Mouse (Mus musculus) limb, embryonic 14.5 days (tissue): ENCODE data around the gene Pole. TPM values are rescaled to one million over a fixed set of nuclear protein-coding genes. Genes with fewer than 3 reads are reported as not detected.
A peak's percentile ranks its signal among the peaks of the same experiment; 100 is the strongest.

Source experiments
- ATAC-seq: fragments of 200-750 bp; cut with Nextera tagmentation; 2 replicates; pipeline ENCODE4 v1.8.0; 2017; ENCODE audit warnings: low read depth, moderate number of reproducible peaks, moderate TSS enrichment; ENCODE audit not compliant: low FRiP score
- DNase-seq: peaks from one replicate; pipeline ENCODE4 v3.0.0-alpha.2; 2015; ENCODE audit warnings: low spot score
- H3K27ac ChIP-seq: fragments of 300-500 bp; sonication (generic); replicated peaks from 2 replicates; pipeline ENCODE4 v1.5.1; 2014; ENCODE audit warnings: low read depth, mild to moderate bottlenecking, low read length, moderate library complexity, mixed read lengths
- H3K27me3 ChIP-seq: fragments of 300-500 bp; sonication (generic); 2 replicates; pipeline ENCODE4 v1.6.1; 2014; ENCODE audit warnings: low read length, mixed read lengths; ENCODE audit not compliant: control insufficient read depth, insufficient read depth
- H3K36me3 ChIP-seq: fragments of 300-500 bp; sonication (generic); 2 replicates; pipeline ENCODE4 v1.6.1; 2014; ENCODE audit warnings: mild to moderate bottlenecking, low read length, moderate library complexity, mixed read lengths; ENCODE audit not compliant: control insufficient read depth, insufficient read depth
- H3K4me1 ChIP-seq: fragments of 300-500 bp; sonication (generic); 2 replicates; pipeline ENCODE4 v1.6.1; 2014; ENCODE audit warnings: antibody characterized with exemption, low read length, mixed read lengths; ENCODE audit not compliant: control insufficient read depth, insufficient read depth
- H3K4me2 ChIP-seq: fragments of 300-500 bp; sonication (generic); replicated peaks from 2 replicates; pipeline ENCODE4 v1.6.1; 2014; ENCODE audit warnings: low read depth, mild to moderate bottlenecking, low read length, moderate library complexity; ENCODE audit not compliant: severe bottlenecking
- H3K4me3 ChIP-seq: fragments of 300-500 bp; sonication (generic); replicated peaks from 2 replicates; pipeline ENCODE4 v1.5.1; 2014; ENCODE audit warnings: low read length
- H3K9ac ChIP-seq: fragments of 300-500 bp; sonication (generic); 2 replicates; pipeline ENCODE4 v1.6.1; 2014; ENCODE audit warnings: mild to moderate bottlenecking, low read depth, low read length, moderate library complexity; ENCODE audit not compliant: severe bottlenecking
- H3K9me3 ChIP-seq: fragments of 300-500 bp; sonication (generic); 2 replicates; pipeline ENCODE4 v1.6.1; 2016; ENCODE audit warnings: low read length; ENCODE audit not compliant: control insufficient read depth
- POLR2A ChIP-seq: fragments of 200-500 bp; IDR thresholded peaks from 2 replicates; pipeline ENCODE4 v1.8.0; 2012; ENCODE audit warnings: inconsistent platforms, mild to moderate bottlenecking, moderate library complexity, borderline replicate concordance; ENCODE audit not compliant: insufficient read depth, insufficient read length; ENCODE audit errors: extremely low read depth
- WGBS: fragments of 180-500 bp; shearing (Covaris S2); extraction: QIAGEN DNeasy Blood & Tissue Kit; methylation state at CpG from one replicate; pipeline ENCODE4 v1.1.7; 2014; 5-methylcytosine and 5-hydroxymethylcytosine counted together
- polyA plus RNA-seq, 2 experiments: library from polyadenylated mRNA; depleted of rRNA in 1 of 2; stranded (reverse) in 1 of 2; unstranded in 1 of 2; fragments of >200 nt; fragmentation: Nextera tagmentation in 1 of 2; extraction: Ambion mirVana in 1 of 2; gene quantifications; 2 replicates each; pipeline versions ENCODE4 v1.2.1 to v1.2.3; 2012 to 2014

Pole gene
- polyA plus RNA-seq, 2 experiments: 24.3 to 34.1 TPM

DNA sequence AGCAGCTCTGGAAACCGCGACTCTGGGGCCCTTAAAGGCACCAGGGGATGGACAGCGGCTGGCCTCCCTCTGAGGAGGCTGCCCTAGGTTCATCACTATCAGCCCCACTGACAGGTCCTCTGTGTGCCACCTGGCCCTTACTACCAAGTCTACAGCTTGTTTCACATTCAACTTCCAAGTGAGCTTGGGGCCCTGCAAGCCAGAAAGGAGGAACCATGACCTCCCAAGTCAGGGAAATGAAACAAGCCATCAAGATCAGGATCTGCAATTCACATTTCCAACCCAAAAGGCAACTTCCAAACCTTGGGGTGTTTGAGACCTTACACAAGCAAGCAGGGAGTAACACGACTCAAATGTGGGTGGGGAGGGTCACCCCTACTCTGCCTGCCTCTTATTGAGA is 99.2 kb downstream of the Pole start:
- WGBS: 69% methylated on average over 4 of the region's 4 CpGs
- H3K9ac ChIP-seq: no peak overlapping the region
- H3K36me3 ChIP-seq: peaks cover 4% of the 10 kb centered on the region; the same call in 1 of the 2 replicates
- H3K4me3 ChIP-seq: peak overlapping the region; percentile 75; the same call in 1 of the 2 replicates
- no peaks in the 10 kb centered on the region for H3K9me3 ChIP-seq
- H3K4me2 ChIP-seq: peak overlapping the region; percentile 66
- ATAC-seq (no peak), DNase-seq (no peak)
- no peaks in the 10 kb centered on the region for H3K27me3 ChIP-seq
- peaks cover 16% of the 10 kb centered on the region for H3K4me1 ChIP-seq
- no peak overlapping the region for H3K27ac ChIP-seq
- TF ChIP-seq POLR2A: no peak

DNA sequence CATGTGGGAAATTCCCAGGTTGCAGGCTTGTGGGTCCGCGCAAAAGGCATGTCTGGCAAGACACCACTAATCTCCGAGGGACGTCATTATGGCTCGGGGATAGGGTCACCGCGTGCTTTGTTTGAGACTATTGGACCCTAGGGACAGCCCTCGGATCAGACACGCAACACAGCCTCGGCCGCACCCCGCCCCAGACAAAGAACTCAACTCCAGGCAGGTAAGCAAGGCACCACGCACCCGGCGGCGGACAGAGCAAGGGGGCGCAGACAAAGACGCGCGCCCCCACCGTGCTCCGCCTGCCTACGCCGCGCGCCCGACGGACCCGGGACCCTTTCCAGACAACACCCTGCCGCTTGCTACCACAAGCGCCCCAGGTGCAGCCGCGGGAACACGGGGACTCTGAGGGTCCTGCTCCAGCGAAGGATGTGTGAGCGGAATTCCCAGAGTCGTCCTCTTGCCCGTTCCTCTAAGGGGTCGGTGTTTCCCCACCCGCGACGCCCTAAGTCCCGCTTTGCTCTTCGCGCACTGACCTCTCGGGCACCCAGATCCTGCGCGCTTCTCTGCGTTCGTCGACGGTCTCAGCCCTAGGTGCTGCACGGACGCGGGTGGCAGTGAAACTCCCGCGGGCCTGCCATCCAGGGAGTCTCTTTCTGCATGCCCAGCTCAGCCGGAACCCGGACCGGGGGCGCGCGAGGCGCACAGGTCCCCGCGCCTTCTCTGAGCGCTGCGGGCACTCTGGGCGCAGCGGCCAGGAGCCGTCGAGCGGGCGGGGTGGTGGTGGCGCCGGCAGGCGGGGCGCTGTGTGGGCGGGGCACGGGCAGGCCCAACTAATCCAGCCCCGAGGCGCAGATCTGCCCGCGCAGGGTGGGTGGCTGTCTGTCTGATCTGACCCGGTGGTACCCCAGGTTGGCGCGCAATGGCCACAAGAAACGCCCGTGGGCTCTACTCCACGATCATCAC is 100.5 kb downstream of the Pole start:
- peak; percentile 93 for ATAC-seq
- H3K4me3 ChIP-seq: peak overlapping the region; percentile 75
- H3K9ac ChIP-seq: peak overlapping the region; percentile 70
- peaks cover 16% of the 10 kb centered on the region for H3K4me1 ChIP-seq
- H3K36me3 ChIP-seq: peaks cover 4% of the 10 kb centered on the region; the same call in 1 of the 2 replicates
- 1% methylated on average over 82 of the region's 90 CpGs for WGBS
- TF ChIP-seq POLR2A: peak; percentile 84; the same call in 1 of the 2 replicates
- no peaks in the 10 kb centered on the region for H3K9me3 ChIP-seq
- peak; percentile 79 for DNase-seq
- H3K4me2 ChIP-seq: peak overlapping the region; percentile 66
- 0 out of 2 replicates have a peak overlapping the region, but pooled peaks have one; percentile 10 for H3K27ac ChIP-seq
- H3K27me3 ChIP-seq: no peaks in the 10 kb centered on the region

Other genes with a start within 250 kb of the Pole start
- gene Gm17655, start 213.8 kb upstream of the Pole start, polyA plus RNA-seq (2012; rRNA removed): 0.93 and 1.1 TPM in 2 replicates
- 3.1 and 3.7 TPM in 2 replicates for gene Gm17655, start 213.8 kb upstream of the Pole start, polyA plus RNA-seq (2014; fragmentation: Nextera tagmentation; extraction: Ambion mirVana)
- gene Gm35315, start 191.9 kb upstream of the Pole start, polyA plus RNA-seq (2012; rRNA removed): 0.59 and 0.74 TPM in 2 replicates
- 0.59 and 1.3 TPM in 2 replicates for gene Gm35315, start 191.9 kb upstream of the Pole start, polyA plus RNA-seq (2014; fragmentation: Nextera tagmentation; extraction: Ambion mirVana)
- gene Plcxd1, start 186.3 kb upstream of the Pole start, polyA plus RNA-seq (2012; rRNA removed): 0.89 and 1.1 TPM in 2 replicates
- gene Plcxd1, start 186.3 kb upstream of the Pole start, polyA plus RNA-seq (2014; fragmentation: Nextera tagmentation; extraction: Ambion mirVana): 0.88 and 1.0 TPM in 2 replicates
- 152 and 173 TPM in 2 replicates for gene Gtpbp6, start 178.1 kb upstream of the Pole start, polyA plus RNA-seq (2012; rRNA removed)
- gene Gtpbp6, start 178.1 kb upstream of the Pole start, polyA plus RNA-seq (2014; fragmentation: Nextera tagmentation; extraction: Ambion mirVana): 30.2 and 32.9 TPM in 2 replicates
- 2.4 and 3.0 TPM in 2 replicates for gene Zfp605, start 176.2 kb upstream of the Pole start, polyA plus RNA-seq (2012; rRNA removed)
- gene Zfp605, start 176.2 kb upstream of the Pole start, polyA plus RNA-seq (2014; fragmentation: Nextera tagmentation; extraction: Ambion mirVana): 3.4 and 5.7 TPM in 2 replicates
- 51.7 and 55.7 TPM in 2 replicates for gene Chfr, start 150.5 kb upstream of the Pole start, polyA plus RNA-seq (2012; rRNA removed)
- 33.8 and 38.8 TPM in 2 replicates for gene Chfr, start 150.5 kb upstream of the Pole start, polyA plus RNA-seq (2014; fragmentation: Nextera tagmentation; extraction: Ambion mirVana)
- gene Golga3, start 109.6 kb upstream of the Pole start, polyA plus RNA-seq (2012; rRNA removed): 16.8 and 20.4 TPM in 2 replicates
- gene Golga3, start 109.6 kb upstream of the Pole start, polyA plus RNA-seq (2014; fragmentation: Nextera tagmentation; extraction: Ambion mirVana): 29.7 and 30.8 TPM in 2 replicates
- gene Ankle2, start 55.3 kb upstream of the Pole start, polyA plus RNA-seq (2012; rRNA removed): 17.6 and 20.5 TPM in 2 replicates
- 31.8 and 35.3 TPM in 2 replicates for gene Ankle2, start 55.3 kb upstream of the Pole start, polyA plus RNA-seq (2014; fragmentation: Nextera tagmentation; extraction: Ambion mirVana)
- gene Pgam5, start 16.4 kb upstream of the Pole start, polyA plus RNA-seq (2012; rRNA removed): 41.0 and 44.4 TPM in 2 replicates
- 70.2 and 74.7 TPM in 2 replicates for gene Pgam5, start 16.4 kb upstream of the Pole start, polyA plus RNA-seq (2014; fragmentation: Nextera tagmentation; extraction: Ambion mirVana)
- 3.2 and 3.8 TPM in 2 replicates for gene Pxmp2, start 120 bp upstream of the Pole start, polyA plus RNA-seq (2012; rRNA removed)
- gene Pxmp2, start 120 bp upstream of the Pole start, polyA plus RNA-seq (2014; fragmentation: Nextera tagmentation; extraction: Ambion mirVana): 4.7 and 6.4 TPM in 2 replicates
- 3.0 and 3.1 TPM in 2 replicates for gene P2rx2, start 56.9 kb downstream of the Pole start, polyA plus RNA-seq (2012; rRNA removed)
- 1.4 and 2.2 TPM in 2 replicates for gene P2rx2, start 56.9 kb downstream of the Pole start, polyA plus RNA-seq (2014; fragmentation: Nextera tagmentation; extraction: Ambion mirVana)
- not detected in 2 replicates for gene Lrcol1, start 58.4 kb downstream of the Pole start, polyA plus RNA-seq (2012; rRNA removed)
- not detected in 2 replicates for gene Lrcol1, start 58.4 kb downstream of the Pole start, polyA plus RNA-seq (2014; fragmentation: Nextera tagmentation; extraction: Ambion mirVana)
- gene Fbrsl1, start 162.2 kb downstream of the Pole start, polyA plus RNA-seq (2012; rRNA removed): 49.8 and 68.3 TPM in 2 replicates
- gene Fbrsl1, start 162.2 kb downstream of the Pole start, polyA plus RNA-seq (2014; fragmentation: Nextera tagmentation; extraction: Ambion mirVana): 20.8 and 23.5 TPM in 2 replicates